Mouse (Mus musculus): ENCODE measurements around the gene Gpn2.

DNA sequence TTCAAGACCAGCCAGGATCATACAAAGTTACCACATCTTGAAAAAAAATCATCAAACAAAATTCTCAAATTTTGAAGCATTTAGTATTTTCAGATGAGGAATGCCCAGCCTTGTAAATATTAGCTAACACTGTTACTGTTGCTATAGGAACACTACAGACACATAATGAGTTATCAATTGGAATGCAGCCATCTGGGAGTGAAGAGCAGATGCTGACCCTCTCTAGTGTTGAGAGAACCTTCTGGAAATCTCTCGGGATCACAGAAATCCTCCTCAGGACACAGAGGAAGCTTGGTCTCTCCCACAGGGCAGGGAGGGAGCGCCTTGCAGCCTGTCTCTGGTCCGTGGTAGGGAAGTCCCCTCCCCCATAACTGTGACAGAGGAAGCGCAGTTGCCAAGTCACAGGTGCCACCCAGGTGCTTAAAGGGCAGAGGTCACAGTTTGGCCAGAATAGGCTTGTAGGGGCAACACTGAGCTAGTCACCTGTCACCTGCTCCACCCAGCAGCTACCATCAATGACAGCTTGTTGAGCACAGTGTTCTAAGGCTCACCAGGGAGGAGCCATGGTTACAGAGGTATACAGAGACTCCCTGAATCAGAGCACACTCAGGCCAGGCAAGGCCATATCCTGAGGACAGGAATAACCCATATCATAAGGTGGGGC is 35.4 kb downstream of the Gpn2 start:
- TF ChIP-seq JUND (conservative IDR thresholded peaks at IDR 0.05; ENCODE audit: low read depth, low read length) (no peak), CTCF (conservative IDR thresholded peaks at IDR 0.05 in 1 of 2, IDR thresholded peaks at IDR 0.05 in 1 of 2; ENCODE audit: low read depth in 2 of 2, low read length in 2 of 2) (no peak), UBTF (IDR thresholded peaks at IDR 0.05; ENCODE audit: low read depth, low read length) (no peak), SIN3A (IDR thresholded peaks at IDR 0.05; ENCODE audit: low read length) (no peak), RAD21 (IDR thresholded peaks at IDR 0.05; ENCODE audit: low read depth, low read length) (no peak), E2F4 (IDR thresholded peaks at IDR 0.05; ENCODE audit: insufficient replicate concordance, low read depth, low read length) (no peak), POLR2A (IDR thresholded peaks at IDR 0.05; ENCODE audit: low read depth, low read length) (no peak), TCF12 (IDR thresholded peaks at IDR 0.05; ENCODE audit: low read depth, low read length) (peak; percentile 73; the same call in 1 of the 2 replicates)
